Mouse (Mus musculus): Measurements from ENCODE around the gene Arhgef38.

DNA sequence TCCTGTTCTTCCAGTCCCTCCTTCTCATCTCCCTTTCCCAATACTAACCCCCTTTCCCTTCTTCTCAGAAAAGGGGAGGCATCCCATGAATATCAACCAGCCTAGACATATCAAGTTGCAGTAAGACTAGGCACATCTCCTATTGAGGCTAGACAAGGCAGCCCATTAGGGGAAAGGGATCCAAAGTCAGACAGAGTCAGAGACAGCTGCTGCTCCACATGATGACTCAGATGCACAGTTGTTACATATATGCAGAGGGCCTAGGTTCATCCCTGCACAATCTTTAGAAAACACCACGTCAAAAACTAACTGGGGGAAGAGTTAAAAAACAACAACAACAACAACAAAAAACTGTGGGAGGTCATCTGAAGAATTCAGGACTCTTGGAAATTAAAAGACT, 81.9 kb downstream of the Arhgef38 start:
- no peak for TF ChIP-seq ZC3H11A (IDR thresholded peaks at IDR 0.05; ENCODE audit: borderline replicate concordance, low read depth, low read length)
- TF ChIP-seq CHD2 (IDR thresholded peaks at IDR 0.05; ENCODE audit: low read depth, low read length) = no peak
- no peak for TF ChIP-seq ZNF384 (IDR thresholded peaks at IDR 0.05; ENCODE audit: low read depth, low read length)
